Mouse (Mus musculus): ENCODE measurements around the gene Agap1. TPM values are rescaled to one million over a fixed set of nuclear protein-coding genes. Genes with fewer than 3 reads are reported as not detected.

Gene Agap1
- polyA plus RNA-seq, 1 experiment from 2014 or later, result 40.4 TPM

- H3K9ac ChIP-seq (replicated peaks), result no peak overlapping the region
- no peak overlapping the region for H3K27ac ChIP-seq (replicated peaks)
- peaks cover 95% of the 10 kb centered on the region for H3K27me3 ChIP-seq
- no peak for ATAC-seq (replicated peaks)
- H3K4me1 ChIP-seq, result peaks cover 37% of the 10 kb centered on the region
- no peak overlapping the region for H3K4me3 ChIP-seq
- H3K4me2 ChIP-seq (replicated peaks), result no peak overlapping the region
- under 1% methylated on average over 16 of the region's 16 CpGs for WGBS
- H3K36me3 ChIP-seq, result no peaks in the 10 kb centered on the region
- H3K9me3 ChIP-seq, result no peaks in the 10 kb centered on the region
Measured at GRCm38 (mm10) chr1:89932616-89933015, 478.0 kb downstream of the Agap1 start.

GRCm38 (mm10) chr1:89933028-89933427 lies 478.4 kb downstream of the Agap1 start:
- no peaks in the 10 kb centered on the region for H3K36me3 ChIP-seq
- H3K4me2 ChIP-seq (replicated peaks), result no peak overlapping the region
- peaks cover 37% of the 10 kb centered on the region for H3K4me1 ChIP-seq
- H3K27me3 ChIP-seq, result peaks cover 95% of the 10 kb centered on the region
- no peak overlapping the region for H3K4me3 ChIP-seq
- no peak overlapping the region for H3K27ac ChIP-seq (replicated peaks)
- no peak for ATAC-seq (replicated peaks)
- H3K9me3 ChIP-seq, result no peaks in the 10 kb centered on the region
- WGBS, result 2% methylated on average over 6 of the region's 6 CpGs
- H3K9ac ChIP-seq (replicated peaks), result no peak overlapping the region

GRCm38 (mm10) chr1:89933786-89934185 lies 479.2 kb downstream of the Agap1 start:
- Histone ChIP-seq H3K27me3 (peaks cover 97% of the 10 kb centered on the region), H3K9me3 (no peaks in the 10 kb centered on the region), H3K4me2 (replicated peaks) (no peak overlapping the region), H3K9ac (replicated peaks) (no peak overlapping the region), H3K4me1 (peaks cover 37% of the 10 kb centered on the region), H3K36me3 (no peaks in the 10 kb centered on the region), H3K4me3 (no peak overlapping the region), H3K27ac (replicated peaks) (no peak overlapping the region)
- ATAC-seq (replicated peaks), result no peak
- WGBS, result under 1% methylated on average over 21 of the region's 21 CpGs

GRCm38 (mm10) chr1:89934316-89935260 lies 480.0 kb downstream of the Agap1 start:
- under 1% methylated on average over 19 of the region's 19 CpGs for WGBS
- Histone ChIP-seq H3K36me3 (no peaks in the 10 kb centered on the region), H3K27me3 (peaks cover 98% of the 10 kb centered on the region), H3K4me2 (replicated peaks) (no peak overlapping the region), H3K27ac (replicated peaks) (no peak overlapping the region), H3K9ac (replicated peaks) (no peak overlapping the region), H3K4me1 (peaks cover 37% of the 10 kb centered on the region), H3K4me3 (no peak overlapping the region), H3K9me3 (no peaks in the 10 kb centered on the region)
- no peak for ATAC-seq (replicated peaks)

GRCm38 (mm10) chr1:89935493-89936348 lies 481.1 kb downstream of the Agap1 start:
- Histone ChIP-seq H3K9ac (replicated peaks) (no peak overlapping the region), H3K9me3 (no peaks in the 10 kb centered on the region), H3K27me3 (peaks cover 97% of the 10 kb centered on the region), H3K27ac (replicated peaks) (no peak overlapping the region), H3K36me3 (no peaks in the 10 kb centered on the region), H3K4me1 (peaks cover 31% of the 10 kb centered on the region), H3K4me3 (no peak overlapping the region), H3K4me2 (replicated peaks) (no peak overlapping the region)
- no peak for ATAC-seq (replicated peaks)
- WGBS, result 1% methylated on average over 29 of the region's 29 CpGs

GRCm38 (mm10) chr1:89938884-89939595 lies 484.4 kb downstream of the Agap1 start:
- H3K9me3 ChIP-seq, result no peaks in the 10 kb centered on the region
- no peak overlapping the region for H3K9ac ChIP-seq (replicated peaks)
- 18% methylated on average over 16 of the region's 16 CpGs for WGBS
- no peaks in the 10 kb centered on the region for H3K36me3 ChIP-seq
- peaks cover 32% of the 10 kb centered on the region for H3K4me1 ChIP-seq
- H3K4me2 ChIP-seq (replicated peaks), result no peak overlapping the region
- no peak overlapping the region for H3K4me3 ChIP-seq
- peaks cover 92% of the 10 kb centered on the region for H3K27me3 ChIP-seq
- ATAC-seq (replicated peaks), result no peak
- H3K27ac ChIP-seq (replicated peaks), result no peak overlapping the region

- no peaks in the 10 kb centered on the region for H3K9me3 ChIP-seq
- peaks cover 27% of the 10 kb centered on the region for H3K4me1 ChIP-seq
- H3K27ac ChIP-seq (replicated peaks), result no peak overlapping the region
- H3K27me3 ChIP-seq, result peaks cover 92% of the 10 kb centered on the region
- no peak overlapping the region for H3K9ac ChIP-seq (replicated peaks)
- H3K36me3 ChIP-seq, result no peaks in the 10 kb centered on the region
- H3K4me2 ChIP-seq (replicated peaks), result no peak overlapping the region
- WGBS, result 22% methylated on average over 16 of the region's 16 CpGs
- H3K4me3 ChIP-seq, result no peak overlapping the region
- ATAC-seq (replicated peaks), result no peak
Measured at GRCm38 (mm10) chr1:89939596-89939960, 485.0 kb downstream of the Agap1 start.

GRCm38 (mm10) chr1:89939981-89940726 lies 485.5 kb downstream of the Agap1 start:
- H3K27me3 ChIP-seq, result peaks cover 92% of the 10 kb centered on the region
- H3K4me2 ChIP-seq (replicated peaks), result no peak overlapping the region
- no peak overlapping the region for H3K9ac ChIP-seq (replicated peaks)
- no peaks in the 10 kb centered on the region for H3K9me3 ChIP-seq
- no peak overlapping the region for H3K4me3 ChIP-seq
- no peak overlapping the region for H3K27ac ChIP-seq (replicated peaks)
- ATAC-seq (replicated peaks), result no peak
- no peaks in the 10 kb centered on the region for H3K36me3 ChIP-seq
- H3K4me1 ChIP-seq, result peaks cover 27% of the 10 kb centered on the region
- WGBS, result 4% methylated on average over 34 of the region's 34 CpGs

GRCm38 (mm10) chr1:89940961-89941524 lies 486.4 kb downstream of the Agap1 start:
- Histone ChIP-seq H3K4me2 (replicated peaks) (no peak overlapping the region), H3K9ac (replicated peaks) (no peak overlapping the region), H3K9me3 (no peaks in the 10 kb centered on the region), H3K27me3 (peaks cover 92% of the 10 kb centered on the region), H3K4me1 (peaks cover 23% of the 10 kb centered on the region), H3K4me3 (no peak overlapping the region), H3K27ac (replicated peaks) (no peak overlapping the region), H3K36me3 (no peaks in the 10 kb centered on the region)
- ATAC-seq (replicated peaks), result no peak
- 6% methylated on average over 15 of the region's 15 CpGs for WGBS

GRCm38 (mm10) chr1:89941701-89942381 lies 487.2 kb downstream of the Agap1 start:
- Histone ChIP-seq H3K27me3 (peaks cover 88% of the 10 kb centered on the region), H3K9me3 (no peaks in the 10 kb centered on the region), H3K9ac (replicated peaks) (0 out of 2 replicates have a peak overlapping the region, but pooled peaks have one; percentile 23), H3K36me3 (no peaks in the 10 kb centered on the region), H3K4me3 (peak overlapping the region; percentile 26), H3K4me2 (replicated peaks) (peak overlapping the region; percentile 36), H3K27ac (replicated peaks) (no peak overlapping the region), H3K4me1 (peaks cover 23% of the 10 kb centered on the region)
- ATAC-seq (replicated peaks), result peak; percentile 57; the same call in 1 of the 2 replicates
- WGBS, result 1% methylated on average over 40 of the region's 40 CpGs
